Mouse (Mus musculus) erythroid progenitor cell, adult 5-6 weeks (primary cell): ENCODE data around the gene C1qtnf4. TPM values are rescaled to one million over a fixed set of nuclear protein-coding genes. Genes with fewer than 3 reads are reported as not detected.
A peak's percentile ranks its signal among the peaks of the same experiment; 100 is the strongest.
"Not testable (repeated sequence)": the region's sequence is repeated elsewhere in the genome, so short reads cannot be mapped to it uniquely, and the experiment has no call there.

ENCODE experiments used
- ATAC-seq: replicated peaks from 2 replicates; pipeline ENCODE4 v1.8.0; 2016; ENCODE audit warnings: moderate number of reproducible peaks, mild to moderate bottlenecking, moderate TSS enrichment, inconsistent platforms; ENCODE audit not compliant: poor library complexity, low FRiP score, severe bottlenecking
- total RNA-seq, 2 experiments: library from RNA; stranded (forward) in 1 of 2; stranded (reverse) in 1 of 2; fragments of 150-400 nt in 1 of 2; fragments of 186-747, 209-891 nt in 1 of 2; gene quantifications; 2 replicates each; pipeline versions ENCODE4 v1.2.3 to v1.2.4; 2015 to 2017; ENCODE audit warnings: low replicate concordance in 2 of 2

Gene C1qtnf4
- total RNA-seq, 2 experiments from 2014 or later = not detected

GRCm38 (mm10) chr2:90880144-90880785 lies 5.4 kb upstream of the C1qtnf4 start:
- ATAC-seq = no peak

- ATAC-seq = no peak
Observed at GRCm38 (mm10) chr2:90881824-90882223, 3.8 kb upstream of the C1qtnf4 start.

DNA sequence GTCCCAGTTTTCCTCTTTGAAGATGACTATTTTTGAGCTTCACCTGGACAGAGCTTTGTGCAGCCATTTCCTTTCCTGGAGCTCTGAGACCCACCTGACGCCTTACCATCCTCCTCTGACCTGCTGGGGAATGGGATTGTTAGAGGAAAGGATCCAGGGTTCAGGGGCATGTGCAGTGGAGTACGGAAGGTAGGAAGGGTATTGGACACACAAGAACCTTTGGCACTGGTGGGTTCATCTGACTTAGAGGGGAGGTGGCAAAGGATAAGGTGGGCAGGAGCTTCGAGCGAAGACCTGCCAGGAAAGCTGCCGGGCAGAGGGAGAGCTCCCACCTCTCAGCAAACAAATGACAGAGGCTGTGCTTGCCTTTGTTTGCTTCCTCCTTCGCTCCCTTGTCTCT lies 776 bp downstream of the C1qtnf4 start:
- ATAC-seq = no peak

GRCm38 (mm10) chr2:90887627-90888026 lies 2.0 kb downstream of the C1qtnf4 start:
- no peak for ATAC-seq

- peak; percentile 72 for ATAC-seq
Observed at GRCm38 (mm10) chr2:90889550-90890548, 4.2 kb downstream of the C1qtnf4 start.

DNA sequence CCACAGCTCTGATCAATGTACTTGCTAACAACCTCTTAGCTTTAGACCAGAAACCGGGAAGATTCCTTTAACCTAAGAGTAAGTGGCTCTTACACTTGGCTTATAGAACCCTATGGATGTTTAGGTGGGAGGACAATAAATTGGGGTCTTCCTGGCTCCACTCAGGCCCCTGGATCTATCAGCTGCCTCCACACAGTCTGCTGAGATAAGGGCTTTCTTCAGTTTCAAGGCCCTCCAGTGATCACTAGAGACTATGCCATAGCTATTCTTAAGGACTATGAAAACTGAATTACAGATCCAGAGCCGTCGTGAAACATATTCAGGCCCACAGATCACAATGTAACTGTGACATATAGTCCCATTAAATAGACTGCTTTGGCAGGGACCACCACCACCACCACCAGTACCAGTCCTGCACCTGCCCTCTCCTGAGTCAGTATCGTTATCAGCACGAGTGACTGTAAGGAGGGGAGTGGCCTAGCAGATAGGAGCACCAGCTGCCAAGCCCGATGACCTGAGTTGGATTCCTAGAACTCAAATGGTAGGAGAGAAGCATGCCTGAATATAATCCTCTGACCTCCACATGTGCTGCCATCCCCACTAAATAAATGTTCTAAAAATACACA lies 8.1 kb downstream of the C1qtnf4 start:
- peak; percentile 89 for ATAC-seq

GRCm38 (mm10) chr2:90894299-90894677 lies 8.6 kb downstream of the C1qtnf4 start:
- not testable (repeated sequence) for ATAC-seq

- no peak for ATAC-seq
Observed at GRCm38 (mm10) chr2:90903398-90903797, 17.7 kb downstream of the C1qtnf4 start.

GRCm38 (mm10) chr2:90904076-90904855 lies 18.6 kb downstream of the C1qtnf4 start, which contains the start of the genes Kbtbd4 and Ndufs3:
Kbtbd4 (plus strand) TSS chr2:90904740.
Ndufs3 (minus strand) TSS chr2:90904827.
- ATAC-seq = peak; percentile 99

- peak; percentile 23 for ATAC-seq
Observed at GRCm38 (mm10) chr2:90904856-90905224, 19.2 kb downstream of the C1qtnf4 start.

GRCm38 (mm10) chr2:90906721-90907120 lies 21.1 kb downstream of the C1qtnf4 start:
- no peak for ATAC-seq

DNA sequence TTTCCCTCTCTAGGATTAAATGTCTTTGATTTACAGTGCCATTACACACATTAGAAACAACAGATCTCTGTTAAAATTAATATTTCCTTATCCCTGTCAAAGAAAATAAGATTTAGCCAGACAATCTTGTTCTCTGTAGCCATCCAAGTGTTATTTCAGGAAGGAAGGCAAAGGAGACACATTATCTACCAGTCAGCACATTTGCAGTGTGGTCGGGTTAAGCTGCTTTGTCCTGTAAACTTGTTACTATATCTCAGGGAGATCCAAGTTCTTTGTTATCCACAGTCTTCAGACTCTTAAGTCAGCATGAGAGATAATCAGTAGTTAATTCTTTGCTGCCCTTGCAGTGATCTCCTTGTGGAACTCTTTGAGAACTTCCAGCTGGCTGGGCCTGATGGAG lies 25.2 kb downstream of the C1qtnf4 start:
- no peak for ATAC-seq

DNA sequence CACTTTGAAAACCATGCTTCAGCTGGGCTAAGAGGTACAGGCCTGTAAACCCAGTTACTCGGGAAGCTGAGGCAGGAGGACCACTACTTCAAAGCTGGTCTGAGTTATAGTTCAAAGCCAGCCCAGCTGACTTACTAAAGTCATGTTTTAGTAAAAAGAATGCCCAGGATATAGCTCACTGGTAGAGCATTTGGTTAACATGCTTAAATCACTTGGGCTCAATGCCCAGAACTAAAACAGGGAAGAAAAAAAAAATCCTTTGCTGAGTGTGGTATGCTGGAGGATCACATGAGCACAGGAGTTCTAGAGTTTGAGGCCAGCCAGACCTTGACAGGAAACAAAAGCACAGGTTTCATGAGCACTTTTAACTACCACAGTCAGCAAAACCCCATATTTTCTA lies 26.0 kb downstream of the C1qtnf4 start:
- no peak for ATAC-seq

- ATAC-seq = no peak
Observed at GRCm38 (mm10) chr2:90913671-90914070, 28.0 kb downstream of the C1qtnf4 start.

- ATAC-seq = no peak
Observed at GRCm38 (mm10) chr2:90915516-90915915, 29.9 kb downstream of the C1qtnf4 start.

GRCm38 (mm10) chr2:90916560-90917232 lies 31.0 kb downstream of the C1qtnf4 start:
- peak; percentile 25; the same call in 1 of the 2 replicates for ATAC-seq

DNA sequence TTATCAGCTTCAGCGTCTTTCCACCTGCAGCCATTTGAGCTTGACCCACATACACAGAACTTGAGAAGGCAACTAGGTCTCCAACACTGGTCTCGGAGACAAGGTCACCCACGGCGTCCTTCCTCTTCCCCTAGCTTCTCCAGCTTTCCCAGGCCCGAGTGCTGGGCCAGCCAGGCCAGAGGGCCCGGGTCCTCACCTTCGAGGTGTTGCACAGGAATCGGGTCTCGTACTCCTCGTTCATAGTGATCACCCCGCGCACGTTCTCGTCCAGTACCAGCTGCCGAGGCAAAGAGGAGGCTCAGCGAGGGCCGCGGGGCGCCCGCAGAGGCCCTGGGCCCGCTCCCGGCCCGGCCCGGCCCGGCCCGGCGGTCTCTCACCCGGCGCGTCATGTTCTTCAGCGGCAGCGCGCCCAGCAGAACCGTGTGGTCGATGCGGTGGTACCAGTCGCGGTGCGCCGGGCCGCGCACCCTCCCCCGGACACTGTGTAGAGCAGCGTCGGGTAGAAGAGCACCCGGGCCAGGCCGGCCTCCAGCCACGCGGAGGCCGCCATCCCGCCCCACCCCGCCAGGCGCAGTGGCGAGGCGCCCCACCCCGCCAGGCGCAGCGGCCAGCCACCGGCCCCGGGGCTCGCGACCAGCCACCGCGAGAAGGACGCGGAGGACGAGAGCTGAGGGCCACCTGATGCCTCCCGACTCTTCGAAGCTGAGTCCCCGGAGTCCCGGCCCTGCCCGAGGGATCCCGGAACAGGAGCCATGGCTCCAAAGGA lies 31.8 kb downstream of the C1qtnf4 start:
- peak; percentile 94 for ATAC-seq

- ATAC-seq = peak; percentile 27; the same call in 1 of the 2 replicates
Observed at GRCm38 (mm10) chr2:90917999-90918698, 32.5 kb downstream of the C1qtnf4 start.
